Mouse (Mus musculus) spleen, adult 18-20 months (tissue): Measurements from ENCODE around the gene Arhgap28.

Source experiments
- DNase-seq, 2 experiments: peaks; one replicate each; pipeline ENCODE4 v3.0.0; 2022; ENCODE audit warnings: mixed read lengths in 2 of 2

Arhgap28 gene

GRCm38 (mm10) chr17:67930957-67931356 is 73.0 kb downstream of the Arhgap28 start:
- DNase-seq: no peak

- DNase-seq: no peak
Measured at GRCm38 (mm10) chr17:67930467-67930866, 73.5 kb downstream of the Arhgap28 start.

GRCm38 (mm10) chr17:67928280-67928679 is 75.6 kb downstream of the Arhgap28 start:
- no peak for DNase-seq

GRCm38 (mm10) chr17:67927864-67928263 is 76.1 kb downstream of the Arhgap28 start:
- no peak for DNase-seq

GRCm38 (mm10) chr17:67919959-67920358 is 84.0 kb downstream of the Arhgap28 start:
- DNase-seq: no peak

GRCm38 (mm10) chr17:67918201-67918600 is 85.7 kb downstream of the Arhgap28 start:
- DNase-seq: no peak

- no peak for DNase-seq
Measured at GRCm38 (mm10) chr17:67916901-67917300, 87.0 kb downstream of the Arhgap28 start.

- peak in 1 of 2 experiments; percentile 5 for DNase-seq
Measured at GRCm38 (mm10) chr17:67912640-67913039, 91.3 kb downstream of the Arhgap28 start.

GRCm38 (mm10) chr17:67912051-67912450 is 91.9 kb downstream of the Arhgap28 start:
- DNase-seq: no peak

GRCm38 (mm10) chr17:67908537-67908936 is 95.4 kb downstream of the Arhgap28 start:
- DNase-seq: no peak

- DNase-seq: no peak
Measured at GRCm38 (mm10) chr17:67908137-67908536, 95.8 kb downstream of the Arhgap28 start.

- DNase-seq: no peak
Measured at GRCm38 (mm10) chr17:67907532-67908054, 96.3 kb downstream of the Arhgap28 start.

- DNase-seq: no peak
Measured at GRCm38 (mm10) chr17:67906236-67906635, 97.7 kb downstream of the Arhgap28 start.

GRCm38 (mm10) chr17:67904315-67904944 is 99.5 kb downstream of the Arhgap28 start:
- no peak for DNase-seq

- DNase-seq: no peak
Measured at GRCm38 (mm10) chr17:67902847-67903246, 101.1 kb downstream of the Arhgap28 start.

- DNase-seq: no peak
Measured at GRCm38 (mm10) chr17:67901161-67901560, 102.8 kb downstream of the Arhgap28 start.

GRCm38 (mm10) chr17:67899376-67899775 is 104.5 kb downstream of the Arhgap28 start:
- DNase-seq: no peak

GRCm38 (mm10) chr17:67896413-67896812 is 107.5 kb downstream of the Arhgap28 start:
- DNase-seq: no peak

GRCm38 (mm10) chr17:67889481-67890325 is 114.2 kb downstream of the Arhgap28 start:
- DNase-seq: no peak

GRCm38 (mm10) chr17:67888081-67888480 is 115.8 kb downstream of the Arhgap28 start:
- DNase-seq: no peak

GRCm38 (mm10) chr17:67886326-67886725 is 117.6 kb downstream of the Arhgap28 start:
- no peak for DNase-seq

GRCm38 (mm10) chr17:67877599-67877998 is 126.3 kb downstream of the Arhgap28 start:
- no peak for DNase-seq

- peak in 1 of 2 experiments; percentile 17 for DNase-seq
Measured at GRCm38 (mm10) chr17:67869731-67870601, 134.0 kb downstream of the Arhgap28 start.
